Mouse (Mus musculus) testis, adult 10 weeks (tissue): ENCODE results near the gene Drp2. TPM values are rescaled to one million over a fixed set of nuclear protein-coding genes. Genes with fewer than 3 reads are reported as not detected.

Source experiments
- polyA plus RNA-seq: library from polyadenylated mRNA; stranded (reverse); fragments of 350-450 nt; fragmentation: Illumina TruSeq; extraction: RNeasy Lipid Tissue Mini Kit (QIAGEN cat#74804); gene quantifications from one replicate; pipeline ENCODE4 v1.2.3, GENCODE M21; 2014; ENCODE audit warnings: low read depth, low replicate concordance

The Drp2 gene
- polyA plus RNA-seq, result 3.3 TPM

DNA sequence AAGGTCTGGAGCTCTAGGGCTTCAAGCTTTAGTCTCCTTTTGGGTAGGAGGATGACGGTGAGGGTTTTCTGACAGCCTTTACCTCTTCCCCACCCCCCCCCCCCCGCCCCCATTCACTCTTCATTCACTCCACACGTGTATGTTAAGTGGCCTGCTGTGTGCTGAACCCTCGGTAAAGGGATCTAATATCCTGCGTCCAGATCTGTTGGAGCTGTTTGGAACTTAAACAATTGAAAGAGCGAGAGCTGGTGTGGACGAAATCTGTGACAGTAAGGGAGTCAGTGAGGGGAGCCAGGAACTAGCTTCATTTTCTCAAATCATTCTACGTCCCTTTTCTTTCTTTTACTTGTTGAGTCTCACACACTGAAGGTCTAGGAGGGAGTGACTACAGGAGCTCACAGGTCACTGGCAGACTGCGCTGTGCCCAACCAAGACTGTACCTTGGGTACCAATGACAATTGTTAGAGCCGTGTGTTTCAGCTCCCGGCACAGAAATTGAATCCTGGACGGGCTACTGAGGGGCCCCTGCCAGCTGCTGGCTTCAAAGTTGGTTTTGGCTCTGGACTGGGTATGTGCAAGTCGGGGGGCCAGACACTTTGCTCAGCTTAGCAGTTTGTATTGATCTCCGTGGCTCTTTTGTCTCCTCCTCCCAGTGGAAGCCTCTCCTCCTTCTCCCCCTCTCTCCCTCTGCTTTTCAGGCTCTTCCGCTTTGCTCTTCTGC lies at the start of gene Drp2:
TSS of gene Drp2 (plus strand) at position 689 of the 721 bp plus-strand sequence.

DNA sequence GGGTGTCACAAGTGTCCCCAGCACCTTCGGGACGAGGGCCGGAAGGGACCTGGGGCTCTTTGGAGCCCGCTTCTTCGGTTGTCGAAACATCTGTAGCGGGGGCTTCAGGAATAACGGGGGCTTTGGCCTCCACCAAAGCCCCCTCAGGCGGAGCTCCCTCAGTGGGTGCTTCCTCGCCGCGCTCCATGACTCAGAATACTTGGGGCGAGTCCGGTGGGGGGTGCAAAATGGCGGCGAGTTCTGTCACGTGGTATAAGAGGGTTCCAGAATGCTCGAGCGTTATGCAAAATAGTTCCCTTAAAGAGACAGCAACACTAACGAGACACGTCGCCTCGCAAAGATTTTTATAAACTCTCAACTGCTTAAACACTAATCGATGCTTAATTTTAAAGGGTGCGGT lies 71.9 kb downstream of the Drp2 start, which contains the start of gene Taf7l:
TSS of gene Taf7l (minus strand) at position 201 of the 400 bp plus-strand sequence.

Other genes with a start within 250 kb of the Drp2 start
- gene Xkrx, start 242.5 kb upstream of the Drp2 start, polyA plus RNA-seq, result 0.20 TPM
- 76.6 TPM for gene Arl13a, start 217.1 kb upstream of the Drp2 start, polyA plus RNA-seq
- gene Nox1, start 182.6 kb upstream of the Drp2 start, polyA plus RNA-seq, result not detected
- 6.8 TPM for gene Trmt2b, start 127.6 kb upstream of the Drp2 start, polyA plus RNA-seq
- gene Tmem35a, start 109.3 kb upstream of the Drp2 start, polyA plus RNA-seq, result 47.6 TPM
- 20.9 TPM for gene Cenpi, start 96.5 kb upstream of the Drp2 start, polyA plus RNA-seq
- 124 TPM for gene Taf7l, start 71.9 kb downstream of the Drp2 start, polyA plus RNA-seq
- gene Timm8a1, start 137.3 kb downstream of the Drp2 start, polyA plus RNA-seq, result 12.0 TPM
- gene Btk, start 179.0 kb downstream of the Drp2 start, polyA plus RNA-seq, result 0.43 TPM
- gene Rpl36a, start 181.1 kb downstream of the Drp2 start, polyA plus RNA-seq, result 43.2 TPM
- gene Gla, start 196.6 kb downstream of the Drp2 start, polyA plus RNA-seq, result 1.9 TPM
- gene Hnrnph2, start 196.6 kb downstream of the Drp2 start, polyA plus RNA-seq, result 35.3 TPM